Mouse (Mus musculus) thymus, adult 2 months (tissue): Measurements from ENCODE around the gene Sema4b. TPM values are rescaled to one million over a fixed set of nuclear protein-coding genes. Genes with fewer than 3 reads are reported as not detected.

Experiments
- DNase-seq: peaks from one replicate; pipeline ENCODE4 v3.0.0; 2021
- H3K27ac ChIP-seq: fragments of 200-500 bp; 2 replicates; pipeline ENCODE4 v1.5.1; 2012; ENCODE audit warnings: low read length, control low read depth; ENCODE audit not compliant: control insufficient read depth, insufficient read depth
- H3K27me3 ChIP-seq: fragments of 200-500 bp; 2 replicates; pipeline ENCODE4 v1.6.1; 2012; ENCODE audit warnings: mild to moderate bottlenecking, low read length, moderate library complexity, mixed read lengths; ENCODE audit not compliant: control insufficient read depth, insufficient read depth
- H3K36me3 ChIP-seq: fragments of 200-500 bp; 2 replicates; pipeline ENCODE4 v1.6.1; 2012; ENCODE audit warnings: mild to moderate bottlenecking, low read length, moderate library complexity; ENCODE audit not compliant: control insufficient read depth, insufficient read depth
- H3K4me1 ChIP-seq: fragments of 200-500 bp; replicated peaks from 2 replicates; pipeline ENCODE4 v1.6.1; 2012; ENCODE audit warnings: low read length; ENCODE audit not compliant: control insufficient read depth, insufficient read depth
- H3K4me3 ChIP-seq: fragments of 200-500 bp; 2 replicates; pipeline ENCODE4 v1.5.1; 2012; ENCODE audit warnings: mild to moderate bottlenecking, low read length, control low read depth, moderate library complexity; ENCODE audit not compliant: control insufficient read depth, insufficient read depth
- CTCF ChIP-seq: fragments of 200-500 bp; IDR thresholded peaks from 2 replicates; pipeline ENCODE4 v1.5.1; 2012; ENCODE audit warnings: mild to moderate bottlenecking, control low read depth, low read length, moderate library complexity, borderline replicate concordance; ENCODE audit not compliant: control insufficient read depth, poor library complexity, insufficient read depth; ENCODE audit errors: extremely low read depth
- POLR2A ChIP-seq: fragments of 200-500 bp; IDR thresholded peaks from 2 replicates; pipeline ENCODE4 v1.6.1; 2012; ENCODE audit warnings: mild to moderate bottlenecking, low read length, control low read depth, moderate library complexity; ENCODE audit not compliant: control insufficient read depth, poor library complexity, insufficient read depth; ENCODE audit errors: extremely low read depth
- WGBS: fragments of 180-500 bp; shearing (Covaris S2); methylation state at CpG from one replicate; pipeline ENCODE4 v1.1.7; 2018; 5-methylcytosine and 5-hydroxymethylcytosine counted together
- polyA plus RNA-seq: library from polyadenylated mRNA; depleted of rRNA; stranded (reverse); fragments of >200 nt; gene quantifications from 2 replicates; pipeline ENCODE4 v1.2.3, GENCODE M21; 2012

The Sema4b gene
- polyA plus RNA-seq, 1 experiment = 37.4 TPM

- no peak for DNase-seq
- Histone ChIP-seq H3K27ac (no peak overlapping the region), H3K4me3 (no peak overlapping the region), H3K27me3 (no peaks in the 10 kb centered on the region), H3K36me3 (no peaks in the 10 kb centered on the region), H3K4me1 (peaks cover 49% of the 10 kb centered on the region)
- WGBS = 80% methylated on average over 12 of the region's 12 CpGs
- TF ChIP-seq POLR2A = no peak
- no peak for TF ChIP-seq CTCF
These were observed 860 bp downstream of the Sema4b start for GRCm38 (mm10) chr7:80187501-80187900.

GRCm38 (mm10) chr7:80188579-80189125, 2.0 kb downstream of the Sema4b start:
- Histone ChIP-seq H3K36me3 (no peaks in the 10 kb centered on the region), H3K27me3 (no peaks in the 10 kb centered on the region), H3K4me3 (no peak overlapping the region), H3K27ac (no peak overlapping the region), H3K4me1 (peaks cover 59% of the 10 kb centered on the region)
- DNase-seq = no peak
- TF ChIP-seq POLR2A (no peak), CTCF (no peak)
- WGBS = 94% methylated on average over 2 of the region's 2 CpGs

- DNase-seq = no peak
- TF ChIP-seq POLR2A (no peak), CTCF (no peak)
- no peaks in the 10 kb centered on the region for H3K27me3 ChIP-seq
- H3K4me1 ChIP-seq = peaks cover 63% of the 10 kb centered on the region
- 73% methylated on average over 11 of the region's 11 CpGs for WGBS
- H3K27ac ChIP-seq = no peak overlapping the region
- no peaks in the 10 kb centered on the region for H3K36me3 ChIP-seq
- no peak overlapping the region for H3K4me3 ChIP-seq
These were observed 2.7 kb downstream of the Sema4b start for GRCm38 (mm10) chr7:80189147-80189933.

- Histone ChIP-seq H3K36me3 (no peaks in the 10 kb centered on the region), H3K4me3 (no peak overlapping the region), H3K4me1 (peaks cover 62% of the 10 kb centered on the region), H3K27ac (peak overlapping the region; percentile 98), H3K27me3 (no peaks in the 10 kb centered on the region)
- TF ChIP-seq CTCF = no peak
- TF ChIP-seq POLR2A = no peak
- DNase-seq = no peak
- 24% methylated on average over 5 of the region's 5 CpGs for WGBS
These were observed 4.8 kb downstream of the Sema4b start for GRCm38 (mm10) chr7:80191455-80191854.

GRCm38 (mm10) chr7:80192226-80193061, 5.8 kb downstream of the Sema4b start:
- under 1% methylated on average over 16 of the region's 16 CpGs for WGBS
- H3K4me1 ChIP-seq = peaks cover 54% of the 10 kb centered on the region
- TF ChIP-seq POLR2A = peak; percentile 51; the same call in 1 of the 2 replicates
- TF ChIP-seq CTCF = 0 out of 2 replicates have a peak, but pooled peaks have one; percentile 35
- no peaks in the 10 kb centered on the region for H3K36me3 ChIP-seq
- DNase-seq = peak; percentile 90
- no peaks in the 10 kb centered on the region for H3K27me3 ChIP-seq
- peak overlapping the region; percentile 98 for H3K27ac ChIP-seq
- H3K4me3 ChIP-seq = peak overlapping the region; percentile 45
